Mouse (Mus musculus): ENCODE data around the gene Ccdc138.
A peak's percentile ranks its signal among the peaks of the same experiment; 100 is the strongest.

Gene Ccdc138

GRCm38 (mm10) chr10:58585427-58586223 lies 87.9 kb downstream of the Ccdc138 start:
- no peak for DNase-seq (ENCODE audit: low spot score in 2 of 2)

DNA sequence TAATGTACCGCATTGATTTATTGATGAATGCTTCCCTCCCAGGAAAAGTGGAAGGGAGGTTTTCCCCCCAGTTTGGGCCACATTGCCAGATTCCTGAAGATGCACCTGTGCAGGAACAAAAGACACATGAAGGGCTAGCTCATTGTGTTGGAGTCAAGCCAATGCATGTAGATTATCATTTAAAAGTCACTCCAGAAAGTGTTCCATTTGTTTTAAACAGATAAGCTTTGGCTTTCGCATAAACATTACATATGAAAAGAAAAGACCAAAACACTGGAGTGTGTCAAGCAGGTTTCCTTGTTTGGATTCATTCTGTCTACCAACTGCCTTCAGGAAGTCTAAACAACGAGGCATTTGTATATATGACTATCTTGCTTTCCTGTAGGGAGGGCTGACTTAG lies 96.7 kb downstream of the Ccdc138 start:
- DNase-seq (ENCODE audit: low spot score in 2 of 2) = no peak

DNA sequence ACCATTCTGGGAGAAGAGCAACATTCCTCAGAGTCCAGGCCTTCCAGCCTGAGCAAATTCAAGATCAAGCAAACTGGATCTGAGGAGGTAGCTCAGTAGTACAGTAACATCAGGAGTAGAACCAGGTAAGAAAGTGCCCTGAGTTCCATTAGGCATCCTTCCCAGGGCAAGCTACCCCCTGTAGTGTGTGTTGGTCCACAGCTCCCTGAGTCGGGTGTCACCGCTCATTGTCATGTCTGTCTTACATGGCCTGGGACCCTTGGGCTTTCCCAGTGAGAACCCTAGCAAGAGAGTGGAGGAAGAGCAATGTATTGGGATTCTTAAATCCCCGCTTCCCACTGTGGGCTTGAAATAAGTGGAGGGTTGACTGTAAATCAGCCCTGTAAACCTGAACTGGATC lies 97.4 kb downstream of the Ccdc138 start:
- no peak for DNase-seq (ENCODE audit: low spot score in 2 of 2)

DNA sequence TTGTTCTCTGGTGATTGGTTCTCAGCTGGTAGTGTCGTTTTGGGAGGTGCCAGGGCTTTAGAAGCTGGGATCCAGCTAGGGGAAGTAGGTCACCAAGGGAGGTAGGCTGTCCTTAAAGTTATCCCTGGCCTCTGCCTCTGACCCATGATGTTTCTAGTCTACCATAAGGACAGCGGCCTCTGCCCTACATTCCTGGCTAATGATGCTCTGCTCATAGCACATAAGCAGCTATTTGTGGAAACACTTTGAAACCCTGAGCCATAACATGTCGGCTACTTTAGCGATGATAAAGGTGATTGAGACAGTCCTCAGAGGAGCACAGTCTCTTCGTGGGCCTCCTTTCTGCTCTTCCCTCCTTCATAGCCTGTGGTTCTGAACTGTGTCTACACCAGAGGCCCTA lies 98.1 kb downstream of the Ccdc138 start:
- no peak for DNase-seq (ENCODE audit: low spot score in 2 of 2)

- DNase-seq (ENCODE audit: low spot score in 2 of 2) = no peak
Measured at GRCm38 (mm10) chr10:58600151-58600550, 102.4 kb downstream of the Ccdc138 start.

GRCm38 (mm10) chr10:58600983-58601382 lies 103.2 kb downstream of the Ccdc138 start:
- no peak for DNase-seq (ENCODE audit: low spot score in 2 of 2)

- DNase-seq (ENCODE audit: low spot score in 2 of 2) = peak; percentile 15 to 65
Measured at GRCm38 (mm10) chr10:58601431-58601901, 103.7 kb downstream of the Ccdc138 start.

DNA sequence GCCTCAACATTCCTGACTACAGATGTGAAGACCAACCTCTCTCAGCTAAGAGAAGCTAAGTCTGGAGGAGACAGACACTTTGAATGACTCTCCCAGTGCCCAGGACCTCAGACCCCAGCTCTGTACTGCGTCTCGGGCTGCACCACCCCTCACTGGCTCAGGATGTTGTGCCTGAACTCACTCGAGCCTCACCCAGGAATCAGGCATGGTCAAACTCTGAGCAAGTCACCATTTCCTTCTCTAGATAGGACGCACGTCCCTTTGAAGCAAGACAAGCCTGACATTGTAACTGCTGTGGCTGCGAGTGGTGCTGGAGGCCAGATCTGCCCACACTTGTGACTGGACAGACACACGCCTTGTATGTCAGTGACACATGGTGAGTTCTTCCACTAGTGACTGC lies 104.2 kb downstream of the Ccdc138 start:
- DNase-seq (ENCODE audit: low spot score in 2 of 2) = no peak

DNA sequence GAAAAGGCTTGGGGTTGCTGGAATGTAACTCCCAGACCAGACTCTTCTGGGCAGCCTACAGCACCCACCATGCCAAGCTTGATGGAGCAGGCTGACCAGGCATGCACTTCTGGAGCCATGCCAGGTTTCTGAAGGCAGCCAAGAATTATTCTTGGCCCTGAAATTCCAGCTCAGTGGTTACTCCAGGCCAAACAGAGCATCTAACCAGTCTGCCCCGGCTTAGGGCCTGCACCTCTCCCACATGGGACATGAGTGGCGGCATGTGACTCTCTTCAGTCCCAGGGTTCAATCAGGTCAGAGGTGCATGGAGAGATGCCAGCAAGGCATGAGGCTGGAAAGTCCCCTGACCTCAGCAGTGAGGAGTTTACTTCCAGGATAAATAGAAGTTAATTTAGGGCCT lies 107.0 kb downstream of the Ccdc138 start:
- peak in 1 of 2 experiments; percentile 25 for DNase-seq (ENCODE audit: low spot score in 2 of 2)

DNA sequence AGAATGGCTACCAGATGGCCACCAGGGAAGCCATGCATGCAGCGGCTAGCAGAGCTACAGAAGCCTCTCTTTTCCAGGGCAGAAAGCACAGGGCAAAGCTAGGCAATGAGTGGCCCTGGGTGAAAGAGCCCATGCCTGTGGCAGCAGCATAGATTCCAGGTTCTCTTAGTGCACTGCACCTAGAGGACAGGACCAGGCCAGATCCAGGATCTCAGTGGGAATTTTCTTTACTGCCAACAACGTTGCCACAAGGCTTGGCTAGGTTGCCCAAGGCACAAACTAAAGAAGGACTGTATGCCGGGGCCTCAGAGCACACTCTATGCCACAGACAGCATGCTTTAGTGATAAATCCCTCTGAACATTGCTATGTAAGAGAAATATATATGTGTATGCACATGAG lies 108.6 kb downstream of the Ccdc138 start:
- no peak for DNase-seq (ENCODE audit: low spot score in 2 of 2)

GRCm38 (mm10) chr10:58608858-58609257 lies 111.1 kb downstream of the Ccdc138 start:
- DNase-seq (ENCODE audit: low spot score in 2 of 2) = no peak

- peak in 1 of 2 experiments; percentile 22 for DNase-seq (ENCODE audit: low spot score in 2 of 2)
Measured at GRCm38 (mm10) chr10:58610484-58611261, 112.9 kb downstream of the Ccdc138 start.

GRCm38 (mm10) chr10:58614601-58615000 lies 116.9 kb downstream of the Ccdc138 start:
- no peak for DNase-seq (ENCODE audit: low spot score in 2 of 2)

DNA sequence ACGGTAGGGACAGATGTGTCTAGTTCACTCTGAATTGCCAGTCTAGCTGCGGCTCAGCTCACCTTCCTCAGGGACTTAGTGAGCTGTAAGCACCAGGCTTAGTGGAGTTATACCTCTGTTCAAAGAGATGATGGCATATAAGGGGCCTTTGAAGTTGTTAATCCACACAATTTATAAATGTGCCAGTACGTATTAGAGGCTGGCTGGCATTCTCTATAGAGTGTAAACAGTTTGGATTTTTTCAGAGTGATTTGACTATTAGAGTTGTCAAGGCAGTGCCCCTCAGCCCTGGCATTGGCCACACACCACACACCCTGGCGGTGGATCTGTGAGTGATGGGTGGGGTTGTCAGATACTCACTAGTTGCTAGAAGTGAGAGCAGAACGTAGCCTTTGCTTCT lies 118.8 kb downstream of the Ccdc138 start:
- no peak for DNase-seq (ENCODE audit: low spot score in 2 of 2)

- no peak for DNase-seq (ENCODE audit: low spot score in 2 of 2)
Measured at GRCm38 (mm10) chr10:58618501-58619216, 120.9 kb downstream of the Ccdc138 start.

DNA sequence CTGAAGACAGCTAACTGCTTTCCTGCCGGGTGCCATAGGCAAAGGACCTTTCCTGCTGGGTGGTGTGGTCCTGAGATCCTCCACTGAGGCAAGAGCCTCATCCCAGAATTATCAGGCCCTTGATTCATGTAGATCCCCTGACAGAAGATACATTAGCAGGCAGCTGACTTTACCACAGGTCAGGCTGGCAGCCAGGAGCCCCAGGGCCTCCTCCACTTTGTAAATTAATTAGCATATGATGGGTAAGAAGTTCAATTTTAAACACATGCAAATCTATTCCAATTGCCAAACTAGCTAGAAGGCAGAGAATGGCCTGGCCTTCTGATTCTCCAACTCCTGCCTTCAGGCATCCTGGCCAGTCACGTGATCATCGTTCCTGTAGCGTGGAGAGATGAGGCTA lies 121.5 kb downstream of the Ccdc138 start:
- DNase-seq (ENCODE audit: low spot score in 2 of 2) = no peak

DNA sequence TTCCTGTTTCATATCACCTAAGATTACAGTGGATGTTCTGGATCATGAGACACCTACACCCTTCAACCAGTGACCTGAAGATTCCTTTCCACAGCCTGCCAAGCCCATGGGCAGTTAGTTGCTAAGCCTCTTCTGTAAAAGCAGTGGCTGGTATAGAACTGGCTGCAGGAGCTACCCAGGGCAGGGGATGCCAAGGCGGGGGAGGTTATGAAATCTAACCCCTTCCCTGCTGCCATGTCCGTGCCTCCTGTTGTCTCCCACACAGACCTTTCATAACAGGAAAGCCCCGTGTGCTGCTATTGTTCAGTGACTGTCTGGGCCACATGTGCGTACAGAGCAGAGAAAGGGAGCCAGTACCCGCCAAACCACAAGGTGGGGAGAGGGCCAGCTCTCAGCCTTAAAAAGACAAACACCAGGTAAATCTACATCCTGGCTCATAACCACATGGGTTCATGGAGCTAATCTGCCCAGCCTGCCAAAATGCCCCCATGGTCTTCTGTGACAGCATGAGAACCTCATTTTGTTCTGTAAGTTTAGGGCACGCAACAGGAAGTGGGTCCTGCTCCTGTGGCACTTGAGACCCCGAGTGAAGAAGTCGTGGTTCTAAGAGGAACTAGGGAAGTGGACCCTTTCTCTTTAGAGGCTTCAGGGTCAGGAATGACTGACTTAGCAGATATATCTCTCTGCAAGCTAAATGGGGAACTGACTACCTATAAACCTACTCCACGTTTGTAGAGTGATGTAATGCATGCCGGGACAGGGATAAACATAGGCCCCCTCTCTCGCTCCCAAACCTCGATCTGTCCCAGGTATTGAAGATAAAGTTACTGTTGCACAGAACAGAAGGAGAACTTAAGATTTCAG lies 127.3 kb downstream of the Ccdc138 start:
- DNase-seq (ENCODE audit: low spot score in 2 of 2) = no peak
